Mouse (Mus musculus) heart, embryonic 16.5 days (tissue): ENCODE results near the gene Galnt13. TPM values are rescaled to one million over a fixed set of nuclear protein-coding genes. Genes with fewer than 3 reads are reported as not detected.
"Not testable (repeated sequence)": the region's sequence is repeated elsewhere in the genome, so short reads cannot be mapped to it uniquely, and the experiment has no call there.

Experiments used
- ATAC-seq: fragments of 200-750 bp; cut with Nextera tagmentation; replicated peaks from 2 replicates; pipeline ENCODE4 v1.8.0; 2017; ENCODE audit warnings: moderate number of reproducible peaks; ENCODE audit not compliant: insufficient read depth, low FRiP score; ENCODE audit errors: extremely low read depth
- H3K27ac ChIP-seq: fragments of 300-500 bp; sonication (generic); 2 replicates; pipeline ENCODE4 v1.5.1; 2014; ENCODE audit warnings: mild to moderate bottlenecking, low read length, control low read depth, moderate library complexity
- H3K27me3 ChIP-seq: fragments of 300-500 bp; sonication (generic); 2 replicates; pipeline ENCODE4 v1.6.1; 2014; ENCODE audit warnings: low read length, mixed read lengths; ENCODE audit not compliant: control insufficient read depth, insufficient read depth
- H3K36me3 ChIP-seq: fragments of 300-500 bp; sonication (generic); 2 replicates; pipeline ENCODE4 v1.6.1; 2014; ENCODE audit not compliant: control insufficient read depth, insufficient read depth
- H3K4me1 ChIP-seq: fragments of 300-500 bp; sonication (generic); 2 replicates; pipeline ENCODE4 v1.6.1; 2014; ENCODE audit warnings: low read length, mixed read lengths; ENCODE audit not compliant: control insufficient read depth, insufficient read depth
- H3K4me2 ChIP-seq: fragments of 300-500 bp; sonication (generic); 2 replicates; pipeline ENCODE4 v1.6.1; 2014; ENCODE audit warnings: low read depth, mild to moderate bottlenecking, control low read depth, low read length
- H3K4me3 ChIP-seq: fragments of 300-500 bp; sonication (generic); 2 replicates; pipeline ENCODE4 v1.5.1; 2014; ENCODE audit warnings: mild to moderate bottlenecking, control low read depth, low read length
- H3K9ac ChIP-seq: fragments of 300-500 bp; sonication (generic); 2 replicates; pipeline ENCODE4 v1.6.1; 2014; ENCODE audit warnings: low read length, control low read depth
- H3K9me3 ChIP-seq: fragments of 300-500 bp; sonication (generic); replicated peaks from 2 replicates; pipeline ENCODE4 v1.6.1; 2016; ENCODE audit warnings: low read length; ENCODE audit not compliant: control insufficient read depth
- WGBS: fragments of 180-500 bp; shearing (Covaris S2); extraction: QIAGEN DNeasy Blood & Tissue Kit; methylation state at CpG from one replicate; pipeline ENCODE4 v1.1.7; 2014; 5-methylcytosine and 5-hydroxymethylcytosine counted together
- polyA plus RNA-seq: library from polyadenylated mRNA; unstranded; fragments of >200 nt; fragmentation: Nextera tagmentation; extraction: Ambion mirVana; gene quantifications from 2 replicates; pipeline ENCODE4 v1.2.1, GENCODE M21; 2015

Galnt13 gene
- polyA plus RNA-seq, 1 experiment from 2014 or later = not detected

- H3K27ac ChIP-seq = no peak overlapping the region
- no peaks in the 10 kb centered on the region for H3K36me3 ChIP-seq
- H3K27me3 ChIP-seq = no peaks in the 10 kb centered on the region
- no peak overlapping the region for H3K4me3 ChIP-seq
- H3K4me2 ChIP-seq = no peak overlapping the region
- no peaks in the 10 kb centered on the region for H3K9me3 ChIP-seq
- no peaks in the 10 kb centered on the region for H3K4me1 ChIP-seq
- 56% methylated on average over 3 of the region's 3 CpGs for WGBS
- H3K9ac ChIP-seq = no peak overlapping the region
- no peak for ATAC-seq
These were observed 91.0 kb downstream of the Galnt13 start for GRCm38 (mm10) chr2:54527073-54527472.

- Histone ChIP-seq H3K27me3 (no peaks in the 10 kb centered on the region), H3K4me1 (no peaks in the 10 kb centered on the region), H3K36me3 (no peaks in the 10 kb centered on the region), H3K4me2 (no peak overlapping the region), H3K9me3 (no peaks in the 10 kb centered on the region), H3K27ac (no peak overlapping the region), H3K9ac (no peak overlapping the region), H3K4me3 (no peak overlapping the region)
- 76% methylated on average over 10 of the region's 10 CpGs for WGBS
- ATAC-seq = no peak
These were observed 122.4 kb downstream of the Galnt13 start for GRCm38 (mm10) chr2:54558357-54559153.

- H3K27me3 ChIP-seq = no peaks in the 10 kb centered on the region
- WGBS = 87% methylated on average over 3 of the region's 3 CpGs
- H3K27ac ChIP-seq = no peak overlapping the region
- H3K36me3 ChIP-seq = no peaks in the 10 kb centered on the region
- no peaks in the 10 kb centered on the region for H3K9me3 ChIP-seq
- H3K4me3 ChIP-seq = no peak overlapping the region
- H3K4me1 ChIP-seq = no peaks in the 10 kb centered on the region
- ATAC-seq = no peak
- no peak overlapping the region for H3K4me2 ChIP-seq
- H3K9ac ChIP-seq = no peak overlapping the region
These were observed 129.0 kb downstream of the Galnt13 start for GRCm38 (mm10) chr2:54565068-54565467.

DNA sequence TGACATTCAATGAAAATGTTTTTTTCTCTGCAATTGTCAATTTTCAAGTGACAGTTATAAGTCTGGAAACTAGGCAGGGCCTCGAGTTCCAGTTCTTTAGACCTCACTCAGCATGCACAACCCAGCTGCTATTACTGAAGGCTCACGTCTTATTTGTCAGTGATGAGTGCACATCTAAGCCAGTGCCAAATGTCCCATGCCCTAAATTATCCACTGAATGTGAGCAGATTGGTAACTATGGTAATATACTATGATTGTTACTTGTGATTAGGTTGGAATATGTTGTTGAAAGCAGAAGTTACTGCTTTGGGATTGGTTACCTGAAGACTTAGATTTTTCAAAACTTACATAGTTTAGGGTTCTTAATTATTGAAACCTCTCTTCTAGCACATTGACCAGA lies 131.1 kb downstream of the Galnt13 start:
- Histone ChIP-seq H3K36me3 (no peaks in the 10 kb centered on the region), H3K27ac (no peak overlapping the region), H3K4me1 (no peaks in the 10 kb centered on the region), H3K4me2 (no peak overlapping the region), H3K9me3 (no peaks in the 10 kb centered on the region), H3K27me3 (no peaks in the 10 kb centered on the region), H3K9ac (no peak overlapping the region), H3K4me3 (no peak overlapping the region)
- no peak for ATAC-seq
- 57% methylated on average over 2 of the region's 2 CpGs for WGBS

DNA sequence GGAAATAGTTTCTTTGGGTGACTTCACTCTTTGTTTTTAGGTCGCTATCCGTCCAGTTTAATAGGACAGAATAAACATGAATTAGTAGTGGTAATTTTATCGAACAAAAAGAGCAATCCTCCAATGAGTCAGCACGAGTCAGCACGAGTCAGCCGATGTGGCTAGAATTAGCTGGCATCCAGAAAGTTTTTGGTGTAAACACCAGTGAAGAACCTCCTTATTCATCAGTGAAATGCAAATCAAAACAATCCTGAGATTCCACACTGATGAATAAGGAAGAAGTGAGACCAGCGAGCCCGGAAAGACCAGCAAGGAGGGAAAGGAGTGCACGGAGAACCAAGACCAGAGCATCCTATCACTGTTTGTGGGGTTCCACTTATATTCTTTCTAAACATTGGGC lies 131.5 kb downstream of the Galnt13 start:
- Histone ChIP-seq H3K9ac (no peak overlapping the region), H3K36me3 (no peaks in the 10 kb centered on the region), H3K4me3 (no peak overlapping the region), H3K27ac (no peak overlapping the region), H3K9me3 (no peaks in the 10 kb centered on the region), H3K4me1 (no peaks in the 10 kb centered on the region), H3K4me2 (no peak overlapping the region), H3K27me3 (no peaks in the 10 kb centered on the region)
- ATAC-seq = no peak
- WGBS = 80% methylated on average over 9 of the region's 9 CpGs

DNA sequence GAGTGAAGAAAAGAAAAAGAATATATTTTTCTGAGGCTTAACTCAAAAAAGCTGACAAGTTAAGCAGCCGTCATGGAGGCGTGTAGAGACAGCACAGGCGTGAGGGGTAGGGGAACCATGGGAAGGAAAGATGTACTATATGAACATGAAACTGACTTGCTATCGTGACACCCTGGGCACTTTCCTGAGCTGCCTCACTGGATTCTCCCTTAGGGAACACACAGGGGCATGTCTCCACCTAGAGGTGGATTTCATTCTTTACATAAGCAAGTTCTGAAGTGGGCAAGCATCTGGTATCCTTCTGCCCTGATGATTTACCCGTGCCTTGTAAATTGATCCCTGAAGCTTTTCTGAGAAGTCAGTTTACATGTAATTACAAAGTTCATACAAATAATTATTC lies 277.7 kb downstream of the Galnt13 start:
- ATAC-seq, H3K27me3 ChIP-seq, H3K4me3 ChIP-seq, H3K9ac ChIP-seq, H3K4me1 ChIP-seq, H3K4me2 ChIP-seq, H3K36me3 ChIP-seq, H3K27ac ChIP-seq, H3K9me3 ChIP-seq: not testable (repeated sequence)
- no CpG with 5 or more reads among the region's 5 CpGs for WGBS

DNA sequence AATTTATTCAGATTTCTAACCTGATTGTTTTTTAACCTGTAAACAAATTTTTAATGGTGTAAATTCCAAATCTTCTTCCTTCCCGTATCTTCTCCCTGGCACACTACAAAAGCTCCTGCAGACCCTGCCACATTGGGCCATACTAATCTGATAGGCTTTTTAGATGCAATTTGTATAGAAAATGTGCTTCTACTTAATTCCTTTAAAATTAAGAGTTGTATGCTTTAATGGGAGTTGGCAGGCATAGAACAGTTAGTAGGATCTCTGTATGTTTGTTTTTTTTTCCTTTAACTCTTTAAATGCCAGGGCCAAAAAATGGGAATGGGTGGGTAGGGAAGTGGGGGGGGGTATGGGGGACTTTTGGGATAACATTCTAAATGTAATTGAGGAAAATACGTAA lies 315.1 kb downstream of the Galnt13 start:
- ATAC-seq = no peak
- no peaks in the 10 kb centered on the region for H3K36me3 ChIP-seq
- H3K9ac ChIP-seq = no peak overlapping the region
- no peaks in the 10 kb centered on the region for H3K9me3 ChIP-seq
- no peak overlapping the region for H3K4me2 ChIP-seq
- no peak overlapping the region for H3K4me3 ChIP-seq
- H3K4me1 ChIP-seq = no peaks in the 10 kb centered on the region
- H3K27me3 ChIP-seq = no peaks in the 10 kb centered on the region
- 54% methylated on average over 2 of the region's 2 CpGs for WGBS
- H3K27ac ChIP-seq = no peak overlapping the region

- Histone ChIP-seq H3K4me2 (no peak overlapping the region), H3K27me3 (no peaks in the 10 kb centered on the region), H3K36me3 (no peaks in the 10 kb centered on the region), H3K9ac (no peak overlapping the region), H3K4me1 (no peaks in the 10 kb centered on the region), H3K9me3 (no peaks in the 10 kb centered on the region), H3K4me3 (no peak overlapping the region), H3K27ac (no peak overlapping the region)
- WGBS = 18% methylated on average over 4 of the region's 4 CpGs
- ATAC-seq = no peak
These were observed 323.7 kb downstream of the Galnt13 start for GRCm38 (mm10) chr2:54759781-54760180.

DNA sequence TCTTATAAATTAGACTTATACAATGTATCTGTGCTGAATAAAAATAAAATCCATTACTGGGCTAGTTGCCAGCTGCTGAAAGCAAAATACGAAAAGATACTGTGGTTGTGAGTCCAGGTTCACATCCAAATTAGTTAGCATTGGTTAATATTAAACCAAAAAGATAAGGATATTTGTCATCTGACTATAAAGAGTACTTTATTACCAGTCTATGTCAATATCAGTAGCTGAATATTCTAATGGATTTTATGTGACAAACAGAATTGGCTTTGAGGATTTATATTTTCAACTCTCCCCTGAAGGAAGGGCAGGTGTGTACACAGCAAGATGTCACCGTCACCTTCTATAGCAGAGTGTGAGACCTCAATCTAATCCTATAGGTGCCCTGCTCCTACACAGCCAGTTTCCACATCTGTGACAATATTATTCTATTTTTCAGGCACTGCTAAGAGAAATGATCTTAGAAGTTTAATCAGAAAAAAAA lies 342.7 kb downstream of the Galnt13 start:
- Histone ChIP-seq H3K36me3 (no peaks in the 10 kb centered on the region), H3K27me3 (no peaks in the 10 kb centered on the region), H3K4me1 (no peaks in the 10 kb centered on the region), H3K9ac (no peak overlapping the region), H3K4me2 (no peak overlapping the region), H3K4me3 (no peak overlapping the region), H3K9me3 (no peaks in the 10 kb centered on the region), H3K27ac (no peak overlapping the region)
- WGBS = 82% methylated on average over 2 of the region's 2 CpGs
- ATAC-seq = no peak
